Mouse (Mus musculus): ENCODE measurements at regions not wholly inside any gene's neighbourhood (a gene's known extent, or its start where the extent isn't known, plus 50 kb on each side); places are given as distances from the start of the nearest gene placed in this dataset.
A peak's percentile ranks its signal among the peaks of the same experiment; 100 is the strongest.

- peak; percentile 83 for DNase-seq
Measured at GRCm38 (mm10) chr7:31208237-31209054, 52.8 kb upstream of the Gramd1a start.

GRCm38 (mm10) chr7:31207563-31208236 lies 52.0 kb upstream of the Gramd1a start:
- no peak for DNase-seq
